Mouse (Mus musculus) CD8-positive naive resting alpha-beta T cell, adult 2 months (primary cell): ENCODE data around the gene Tprn.
A peak's percentile ranks its signal among the peaks of the same experiment; 100 is the strongest.

Source experiments
- DNase-seq, 2 experiments: peaks; one replicate each; pipeline ENCODE4 v3.0.0; 2022; ENCODE audit warnings: low read depth in 2 of 2, low spot score in 2 of 2

Tprn gene

DNA sequence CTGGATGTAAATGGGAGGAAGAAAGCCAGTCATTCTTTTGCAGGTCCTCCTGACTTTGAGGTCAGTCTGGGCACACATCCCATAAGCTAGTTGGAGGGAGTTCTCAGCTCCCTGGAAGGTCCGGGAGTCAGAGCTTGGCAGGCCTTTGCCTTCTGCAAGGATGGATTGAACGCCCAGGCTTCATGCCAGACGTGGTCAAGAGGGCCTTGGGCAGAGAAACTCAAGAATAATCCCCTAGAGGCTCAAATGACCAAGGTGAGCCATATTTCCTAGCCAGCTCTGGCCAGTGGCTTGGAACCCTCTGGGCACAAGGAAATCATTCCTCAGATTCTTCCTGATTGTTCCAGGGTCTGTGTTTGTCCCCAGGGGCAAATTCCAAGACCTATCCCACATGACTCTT lies 2.4 kb downstream of the Tprn start:
- DNase-seq: no peak

DNA sequence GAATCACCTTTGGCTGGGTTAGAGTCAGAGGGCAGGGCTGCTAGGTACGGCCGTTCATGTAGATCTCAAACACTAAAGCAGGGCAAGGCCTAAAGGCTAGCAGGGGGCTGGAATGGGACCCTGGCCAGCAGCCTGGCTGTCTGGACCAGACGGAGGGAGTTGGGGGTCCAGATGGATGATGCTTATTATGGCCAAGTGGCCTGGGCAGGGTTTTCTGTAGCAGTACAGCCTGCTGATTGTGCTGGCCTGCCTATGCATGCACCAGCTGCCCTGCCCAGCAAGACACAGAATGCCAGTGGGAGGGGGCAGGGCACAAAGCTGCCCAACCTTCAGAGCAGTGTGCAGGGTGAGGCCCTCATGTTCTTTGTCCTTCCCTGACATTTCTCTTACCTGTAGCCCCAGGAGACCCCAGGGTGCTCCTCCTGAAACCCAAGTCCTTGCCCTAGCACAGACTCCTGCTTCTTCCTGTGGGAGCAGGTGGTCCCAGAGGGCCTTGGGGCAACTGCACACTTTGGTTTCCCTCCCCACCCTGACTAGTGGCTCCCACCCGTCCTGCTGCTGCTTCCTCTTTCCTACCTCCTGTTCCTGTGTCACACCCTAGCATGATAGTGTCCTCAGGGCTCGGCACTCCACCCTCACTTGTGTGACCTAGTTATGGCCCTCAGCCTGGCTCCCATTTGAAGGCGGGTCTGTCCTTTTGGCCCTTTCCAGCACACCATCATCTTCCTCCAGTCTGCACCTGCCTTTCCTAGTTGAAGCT lies 3.7 kb downstream of the Tprn start:
- DNase-seq: no peak

DNA sequence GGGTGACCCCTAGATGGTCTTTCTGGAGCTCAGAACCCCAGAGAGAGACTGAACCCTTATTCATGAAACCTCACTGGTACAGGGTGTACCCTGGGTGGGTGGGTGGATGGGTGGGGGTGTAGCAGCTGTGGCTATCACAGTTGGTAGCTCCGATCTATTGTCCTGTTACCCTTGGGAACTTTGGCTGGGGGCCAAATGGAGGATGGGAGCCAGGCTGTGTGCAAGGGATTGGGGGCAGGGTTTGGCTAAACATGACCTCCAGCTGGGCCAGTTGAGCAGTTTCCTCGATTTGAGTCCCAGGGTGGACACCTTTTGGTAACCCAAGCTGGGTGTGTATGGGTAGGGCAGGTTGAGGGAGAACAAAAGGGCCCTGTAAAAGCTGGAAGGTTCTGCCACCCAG lies 4.3 kb downstream of the Tprn start:
- DNase-seq: no peak

DNA sequence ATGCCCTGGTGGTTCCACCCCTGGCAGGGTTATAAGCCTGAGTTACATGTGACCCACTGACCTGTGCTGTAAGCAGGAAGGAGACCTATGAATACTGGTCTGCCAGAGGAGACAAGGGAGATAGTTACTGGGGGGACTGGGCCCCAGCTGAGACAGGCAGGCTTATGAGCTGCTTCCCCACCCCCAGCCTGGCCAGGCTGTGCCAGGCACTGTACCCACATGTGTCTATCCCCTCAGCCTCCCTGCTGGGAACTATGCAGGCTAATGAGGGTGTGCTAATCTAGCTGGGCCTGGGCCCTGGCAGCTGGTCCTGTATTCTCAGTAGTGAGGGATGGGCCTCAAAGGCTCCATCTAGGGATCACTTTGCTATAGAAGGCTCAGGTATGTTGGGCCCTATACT lies 4.8 kb downstream of the Tprn start:
- no peak for DNase-seq

DNA sequence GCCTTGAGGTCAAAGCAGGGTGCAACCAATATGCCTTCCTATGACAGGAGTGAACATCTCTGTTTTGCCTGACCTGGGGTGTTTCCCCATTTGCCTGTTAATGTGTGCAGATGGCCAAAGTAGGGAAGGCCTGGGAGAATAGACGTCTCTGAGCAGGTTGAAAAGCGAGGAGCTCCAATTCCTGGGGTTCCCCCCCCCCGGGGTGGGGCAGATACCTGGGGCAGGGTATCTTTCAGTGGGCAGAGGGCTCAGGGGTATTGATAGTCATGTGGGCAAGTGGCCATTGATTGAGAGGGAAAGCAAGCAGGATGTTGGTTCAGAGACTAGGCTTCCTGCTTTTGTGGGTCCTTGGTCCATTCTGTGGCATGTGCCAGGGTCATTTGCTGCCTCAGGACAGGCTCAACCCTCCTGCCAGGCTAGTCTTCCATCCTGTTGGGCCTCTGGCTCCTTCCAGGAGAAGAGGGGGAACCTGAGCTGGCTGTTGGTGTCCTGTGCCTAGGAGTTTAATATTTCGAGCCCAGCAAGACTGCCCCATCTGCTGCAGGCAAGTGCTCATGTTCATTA lies 5.4 kb downstream of the Tprn start:
- DNase-seq: no peak

DNA sequence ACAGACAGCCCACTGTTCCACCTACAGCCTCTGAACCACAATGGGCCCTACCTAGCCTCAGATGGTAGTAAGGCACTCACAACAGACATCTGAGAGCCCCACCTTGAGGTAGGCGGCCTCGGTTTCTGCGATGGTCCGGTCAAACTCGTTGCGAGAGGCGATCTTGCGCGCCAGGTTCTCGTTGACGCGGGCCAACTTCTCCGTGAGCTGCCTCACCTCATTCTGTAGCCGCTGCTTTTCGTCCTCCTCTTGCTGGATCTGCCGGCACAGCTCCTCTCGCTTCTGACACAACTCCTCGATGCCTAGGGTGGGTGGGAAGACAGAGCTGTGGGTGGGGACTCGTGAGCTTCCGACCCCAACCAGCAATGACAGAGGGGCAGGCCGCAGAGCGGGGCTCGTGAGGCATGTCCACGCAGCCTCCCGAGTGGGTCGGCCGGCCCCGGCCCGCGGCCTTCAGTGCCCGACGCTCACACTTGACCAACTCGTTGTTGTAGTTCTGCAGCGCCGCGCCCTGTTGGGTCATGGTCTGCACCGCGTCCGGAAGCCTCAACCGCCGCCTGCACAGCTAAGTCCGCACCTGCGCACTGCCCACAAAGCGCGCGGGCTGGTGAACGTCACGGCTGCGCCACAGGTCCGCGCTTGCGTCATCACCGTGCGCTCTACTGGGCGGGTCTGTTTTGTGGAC lies 9.6 kb downstream of the Tprn start, which contains the start of the genes Ssna1 and Anapc2:
Gene Ssna1 (minus strand): TSS at position 612 of the 685 bp plus-strand sequence.
Gene Anapc2 (plus strand): TSS at position 652 of the 685 bp plus-strand sequence.
- DNase-seq: peak; percentile 91 to 96

DNA sequence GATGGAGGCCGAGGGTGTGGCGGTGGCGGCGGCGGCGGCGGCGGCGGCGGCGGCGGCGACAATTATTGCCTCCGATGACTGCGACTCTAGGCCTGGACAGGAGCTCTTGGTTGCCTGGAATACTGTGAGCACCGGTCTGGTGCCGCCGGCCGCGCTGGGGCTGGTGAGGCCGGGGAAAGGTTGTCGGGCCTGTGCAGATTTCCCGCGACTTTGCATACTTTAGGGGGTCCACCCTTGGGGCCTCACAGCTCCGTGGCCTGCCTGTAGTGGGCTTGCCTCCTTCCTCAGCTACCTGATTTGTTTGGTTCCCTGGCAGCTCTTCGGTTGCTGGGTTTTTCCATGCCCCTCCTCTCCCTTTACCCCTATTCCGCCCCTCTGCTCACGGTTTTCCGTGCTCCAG lies 10.1 kb downstream of the Tprn start:
- DNase-seq: no peak

DNA sequence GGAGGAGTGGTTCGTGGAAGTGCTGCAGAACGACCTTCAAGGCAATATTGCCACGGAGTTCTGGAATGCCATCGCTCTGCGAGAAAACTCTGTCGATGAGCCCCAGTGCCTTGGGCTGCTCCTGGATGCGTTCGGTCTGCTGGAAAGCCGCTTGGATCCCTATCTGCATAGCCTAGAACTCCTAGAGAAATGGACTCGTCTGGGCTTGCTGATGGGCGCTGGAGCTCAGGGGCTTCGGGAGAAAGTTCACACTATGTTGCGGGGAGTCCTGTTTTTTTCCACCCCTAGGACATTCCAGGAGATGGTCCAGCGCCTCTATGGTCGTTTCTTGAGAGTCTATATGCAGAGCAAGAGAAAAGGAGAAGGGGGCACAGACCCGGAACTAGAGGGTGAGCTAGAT lies 10.6 kb downstream of the Tprn start:
- no peak for DNase-seq

DNA sequence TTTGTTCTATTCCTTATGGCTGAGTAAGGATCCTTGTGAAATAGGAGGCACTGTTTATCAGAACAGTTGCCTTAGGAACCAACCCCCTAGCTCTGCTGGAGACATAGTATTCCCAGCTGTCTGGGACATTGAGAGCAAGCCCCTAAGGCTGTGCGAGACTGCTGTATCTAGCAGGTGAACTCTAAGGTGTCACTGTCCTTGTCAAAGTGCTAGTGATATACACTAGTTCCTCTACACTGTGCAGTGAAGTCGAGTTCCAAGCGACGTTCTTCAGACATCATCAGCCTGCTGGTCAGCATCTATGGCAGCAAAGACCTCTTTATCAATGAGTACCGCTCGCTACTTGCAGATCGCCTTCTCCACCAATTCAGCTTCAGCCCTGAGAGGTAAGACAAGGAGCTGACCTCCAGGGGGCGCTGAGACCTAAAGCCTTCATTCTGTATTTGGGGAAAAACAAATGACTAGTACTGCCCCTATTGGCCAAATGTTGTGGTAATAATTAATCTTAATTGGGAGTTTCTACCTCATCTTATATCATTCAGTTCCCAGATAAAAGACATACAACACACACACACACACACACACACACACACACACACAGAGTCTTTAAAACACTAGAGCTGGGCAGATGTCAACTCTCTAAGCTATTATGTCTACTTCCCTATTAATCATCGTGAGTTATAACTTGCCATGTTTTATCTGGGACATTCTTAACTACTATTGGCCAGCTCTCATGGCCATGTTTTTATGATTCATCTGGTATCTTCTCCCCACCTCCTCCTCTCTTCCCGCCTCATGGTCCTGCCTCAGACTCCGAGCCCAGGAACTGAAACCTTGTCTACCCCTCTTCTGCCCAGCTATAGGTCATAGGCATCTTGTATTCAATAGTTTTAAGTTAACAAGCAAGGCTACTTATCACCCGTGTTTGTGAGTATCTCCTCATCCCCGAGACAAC lies 16.8 kb downstream of the Tprn start:
- peak; percentile 69 to 81 for DNase-seq

DNA sequence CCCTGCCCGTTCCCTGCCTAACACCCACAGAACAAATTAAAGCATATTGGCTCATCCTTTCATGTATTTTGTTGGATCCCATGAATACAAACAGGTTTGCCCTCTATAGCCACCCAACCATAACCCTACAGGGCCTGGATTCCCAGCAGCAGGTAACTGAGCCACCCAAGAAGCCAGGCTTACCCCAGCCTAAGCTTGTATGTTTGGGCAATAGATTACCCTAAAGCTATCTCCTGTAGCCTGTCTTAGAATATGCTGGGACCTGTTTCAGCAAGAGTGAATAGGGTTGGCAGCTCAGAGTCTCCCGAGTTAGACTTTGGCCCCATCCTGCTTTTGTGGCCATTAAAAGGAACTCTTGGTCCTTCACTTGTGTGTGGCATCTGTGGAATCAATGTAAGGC lies 23.1 kb downstream of the Tprn start:
- no peak for DNase-seq

DNA sequence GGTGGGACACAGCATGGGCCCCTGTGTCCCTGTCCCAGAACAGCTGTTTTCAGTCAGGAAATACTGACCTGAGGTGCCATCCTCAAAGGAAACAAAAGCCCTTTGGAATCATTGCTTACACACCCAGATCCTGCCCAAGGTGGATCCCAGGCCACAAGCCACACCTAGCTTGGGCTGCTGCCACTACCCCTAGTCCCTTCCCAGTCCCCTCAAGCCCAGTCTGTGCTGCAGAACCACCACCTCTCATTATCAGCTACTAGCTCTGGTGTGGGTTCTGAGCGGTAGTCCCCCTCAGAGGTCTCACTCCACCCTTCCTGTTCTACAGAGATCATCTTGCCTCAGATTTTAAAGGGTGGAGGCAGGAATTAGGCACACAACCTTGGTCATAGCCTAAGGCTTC lies 23.9 kb downstream of the Tprn start:
- no peak for DNase-seq

DNA sequence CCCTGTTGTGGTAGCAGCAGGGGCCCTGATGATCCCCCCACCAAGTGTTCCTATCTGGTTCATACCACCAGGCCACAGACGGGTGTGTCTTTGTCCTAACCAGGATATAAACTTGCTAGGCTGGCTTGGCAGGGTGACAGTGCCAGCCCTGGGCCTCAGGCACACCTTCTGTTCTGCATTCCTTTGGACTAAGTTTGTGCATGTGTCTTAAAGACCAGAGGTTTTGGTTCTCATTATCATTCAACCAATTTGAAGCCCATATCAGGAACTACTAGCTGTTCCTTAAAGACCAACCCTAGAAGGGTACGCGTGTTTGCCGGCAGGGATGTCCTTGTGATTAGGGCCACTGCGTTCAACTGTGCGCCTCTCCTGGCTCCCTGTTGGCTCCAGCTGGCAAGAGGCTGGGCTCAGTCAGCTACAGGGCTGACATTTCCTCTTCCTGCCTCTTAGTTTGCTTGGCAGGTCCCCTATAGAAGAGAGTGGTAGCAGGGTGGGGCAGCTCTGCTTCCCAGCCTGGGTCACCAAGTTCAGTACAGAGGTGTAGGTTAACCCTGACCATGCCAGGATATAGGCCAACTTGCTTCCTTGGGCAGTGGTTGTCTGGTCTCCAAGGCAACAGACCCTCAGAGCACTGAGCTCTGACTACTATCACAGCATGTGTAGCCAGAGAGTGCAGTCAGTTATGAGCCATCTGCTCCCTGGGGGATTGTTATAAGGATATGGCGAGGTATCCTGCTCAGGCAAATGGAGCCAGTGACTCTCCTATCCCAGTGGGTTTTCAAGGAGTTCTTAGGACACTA lies 24.6 kb downstream of the Tprn start:
- DNase-seq: no peak

DNA sequence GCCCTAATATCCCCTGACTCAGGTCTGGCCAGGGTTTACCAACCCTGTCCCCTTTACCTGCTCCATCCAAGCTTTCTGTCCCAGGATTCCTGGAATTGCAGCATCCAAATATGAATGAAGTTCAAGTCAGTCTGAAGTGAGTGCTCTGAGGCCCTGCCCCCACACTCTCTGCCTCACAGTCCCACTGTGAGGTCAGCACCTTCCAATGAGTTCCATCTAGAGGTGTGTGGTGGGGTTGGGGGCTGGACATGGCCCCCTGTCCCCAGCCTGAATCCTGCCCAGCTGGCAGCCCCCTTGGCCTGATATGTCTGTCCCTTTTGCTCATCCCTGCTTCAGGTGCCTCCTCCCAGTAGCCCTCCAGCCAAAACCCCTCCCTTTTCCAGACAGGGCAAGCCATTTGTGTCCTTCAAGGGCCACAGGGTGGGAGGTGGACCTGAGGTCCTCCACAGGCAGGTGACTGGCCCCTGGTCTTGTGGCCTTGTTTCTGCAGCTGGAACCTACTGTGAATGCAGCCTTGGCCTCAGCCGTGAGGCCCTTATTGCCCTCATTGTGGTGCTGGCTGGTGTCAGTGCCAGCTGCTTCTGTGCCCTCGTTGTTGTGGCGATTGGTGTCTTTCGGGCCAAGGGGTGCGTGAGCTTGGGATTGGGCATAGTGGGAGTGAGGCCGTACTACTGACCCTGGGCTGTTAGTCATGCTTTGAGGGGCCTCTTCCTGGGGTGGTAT lies 25.7 kb downstream of the Tprn start, which contains the start of gene Tmem210:
Gene Tmem210 (plus strand): TSS at position 219 of the 723 bp plus-strand sequence.
- no peak for DNase-seq

DNA sequence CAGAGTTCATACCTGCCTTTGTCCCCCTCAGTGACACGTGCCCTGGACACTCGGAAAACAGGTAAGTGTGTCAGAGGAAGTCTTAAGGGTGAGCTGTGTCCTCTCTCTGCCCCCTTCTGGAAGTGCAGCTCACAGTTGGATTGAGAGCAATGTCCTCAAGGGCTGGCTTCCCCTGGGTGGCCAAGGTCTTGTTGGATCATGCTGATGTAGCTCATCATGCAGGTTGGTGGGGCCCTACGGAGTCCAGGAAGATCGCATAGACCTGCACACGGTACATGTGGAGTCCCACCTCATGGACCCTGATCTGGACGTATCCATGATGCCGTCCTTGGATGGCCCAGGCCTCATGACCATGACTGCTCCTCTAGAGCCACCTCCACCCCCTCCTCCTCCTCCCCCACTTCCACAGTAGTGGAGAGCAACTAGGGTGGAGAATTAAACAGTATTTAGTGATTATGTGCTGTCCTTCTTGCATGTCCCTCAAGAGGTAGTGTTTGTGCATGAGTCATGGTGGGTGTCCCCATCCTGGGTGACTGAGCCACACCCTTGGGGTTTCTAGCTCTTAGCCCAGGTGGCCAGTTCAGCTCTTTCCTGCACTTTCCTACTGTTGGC lies 26.4 kb downstream of the Tprn start:
- no peak for DNase-seq

DNA sequence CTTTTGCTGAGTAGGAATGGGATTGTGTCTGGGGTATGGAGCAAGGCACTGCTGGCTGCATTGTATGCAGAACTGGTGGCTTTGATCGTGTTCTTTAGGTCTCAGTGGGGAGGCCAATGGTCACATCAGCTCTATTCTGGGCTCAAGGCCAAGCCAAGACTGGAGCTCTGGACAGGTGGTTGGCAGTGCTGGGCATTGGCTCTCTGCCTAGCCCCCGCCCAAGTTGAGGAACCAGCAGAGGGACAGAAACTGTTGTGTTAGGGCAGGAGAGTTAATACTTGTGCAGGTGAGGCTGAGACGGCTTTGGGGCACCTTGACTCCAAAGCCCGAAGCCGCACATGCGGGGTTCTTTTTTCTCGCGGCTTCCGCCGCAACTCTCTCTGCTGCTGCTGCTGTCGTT lies 27.2 kb downstream of the Tprn start, which contains the start of gene Lrrc26:
Gene Lrrc26 (plus strand): TSS at position 265 of the 400 bp plus-strand sequence.
- DNase-seq: no peak

DNA sequence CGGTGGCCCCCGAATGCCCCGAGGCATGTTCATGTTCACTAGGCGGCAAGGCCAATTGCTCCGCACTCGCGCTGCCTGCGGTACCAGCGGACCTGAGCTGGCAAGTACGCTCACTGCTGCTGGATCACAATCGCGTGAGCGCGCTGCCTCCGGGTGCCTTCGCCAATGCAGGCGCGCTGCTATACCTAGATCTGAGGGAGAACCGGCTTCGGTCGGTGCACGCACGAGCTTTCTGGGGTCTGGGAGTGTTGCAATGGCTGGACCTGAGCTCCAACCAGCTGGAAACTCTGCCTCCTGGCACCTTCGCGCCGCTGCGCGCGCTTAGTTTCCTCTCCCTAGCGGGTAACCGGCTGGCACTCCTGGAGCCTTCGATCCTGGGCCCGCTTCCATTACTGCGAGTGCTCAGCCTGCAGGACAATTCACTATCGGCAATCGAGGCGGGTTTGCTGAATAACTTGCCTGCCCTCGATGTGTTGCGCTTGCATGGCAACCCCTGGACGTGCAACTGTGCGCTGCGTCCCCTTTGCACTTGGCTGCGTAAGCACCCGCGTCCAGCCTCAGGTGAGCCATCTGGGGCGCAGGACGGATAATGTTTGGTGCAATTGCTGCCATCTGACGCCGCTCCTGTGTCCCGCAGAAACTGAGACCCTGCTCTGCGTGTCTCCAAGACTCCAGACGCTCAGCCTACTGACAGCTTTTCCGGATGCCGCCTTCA lies 27.8 kb downstream of the Tprn start:
- DNase-seq: no peak

DNA sequence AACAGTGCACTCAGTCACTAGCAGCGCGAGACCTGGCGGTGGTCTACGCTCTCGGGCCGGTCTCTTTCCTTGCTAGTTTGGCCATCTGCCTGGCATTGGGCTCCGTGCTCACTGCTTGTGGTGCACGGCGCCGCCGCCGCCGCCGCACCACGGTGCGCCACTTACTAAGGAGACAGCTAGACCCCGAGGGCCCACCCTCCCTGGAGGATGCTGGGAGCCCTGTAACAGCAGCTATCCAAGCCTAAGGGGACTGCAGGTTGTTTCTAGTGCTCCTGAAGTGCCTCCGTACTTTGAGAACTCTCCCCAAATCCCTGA lies 28.4 kb downstream of the Tprn start:
- no peak for DNase-seq

DNA sequence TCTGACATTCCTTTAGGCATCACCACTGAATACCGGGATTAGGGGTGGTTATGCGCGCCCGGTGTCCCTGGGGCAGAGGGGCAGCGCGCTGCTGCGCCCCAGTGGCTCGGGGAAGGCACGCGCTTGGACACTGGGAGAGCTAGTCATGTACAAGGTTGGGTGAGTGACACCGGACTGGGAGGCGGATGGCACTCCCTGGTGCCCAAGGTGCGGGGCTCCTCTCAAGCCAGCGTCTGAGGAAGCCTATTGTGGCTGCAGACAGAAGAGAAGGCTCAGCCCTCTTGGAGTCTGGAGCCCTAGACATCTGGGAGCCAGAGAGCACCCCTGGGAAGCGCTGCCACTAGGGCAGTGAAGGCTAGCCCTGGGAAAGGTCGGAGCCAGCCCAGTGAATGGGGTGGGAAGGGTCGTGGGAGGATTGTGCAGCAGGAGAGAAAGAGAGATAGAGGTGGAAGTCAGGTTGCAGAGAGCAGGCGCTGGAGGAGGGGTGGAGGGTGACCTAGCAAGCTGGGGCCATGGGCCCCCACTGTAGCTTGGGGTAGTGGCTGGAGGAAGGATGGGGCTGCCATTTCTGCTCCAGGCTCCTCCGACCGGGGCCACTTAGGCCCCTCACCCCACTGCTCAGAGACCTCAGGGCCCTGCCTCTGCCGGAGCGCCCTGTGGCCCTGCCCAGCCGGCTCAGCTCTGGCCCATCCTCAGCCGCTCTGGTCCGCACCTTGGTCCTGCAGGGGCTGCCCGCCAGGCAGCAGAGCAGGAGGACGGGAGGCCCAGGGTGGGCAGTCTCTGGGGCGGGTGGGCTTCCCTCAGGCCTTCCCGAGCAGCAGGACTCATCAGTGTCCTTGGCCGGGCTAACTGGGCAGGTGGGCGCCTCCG lies 29.0 kb downstream of the Tprn start:
- DNase-seq: no peak
